Mouse (Mus musculus) brain, adult 2 months (tissue): ENCODE data around the gene Mylpf.
"Not testable (repeated sequence)": the region's sequence is repeated elsewhere in the genome, so short reads cannot be mapped to it uniquely, and the experiment has no call there.

ENCODE experiments used
- DNase-seq: peaks from one replicate; pipeline ENCODE4 v3.0.0; 2011; ENCODE audit warnings: low read depth, low spot score

Mylpf gene

DNA sequence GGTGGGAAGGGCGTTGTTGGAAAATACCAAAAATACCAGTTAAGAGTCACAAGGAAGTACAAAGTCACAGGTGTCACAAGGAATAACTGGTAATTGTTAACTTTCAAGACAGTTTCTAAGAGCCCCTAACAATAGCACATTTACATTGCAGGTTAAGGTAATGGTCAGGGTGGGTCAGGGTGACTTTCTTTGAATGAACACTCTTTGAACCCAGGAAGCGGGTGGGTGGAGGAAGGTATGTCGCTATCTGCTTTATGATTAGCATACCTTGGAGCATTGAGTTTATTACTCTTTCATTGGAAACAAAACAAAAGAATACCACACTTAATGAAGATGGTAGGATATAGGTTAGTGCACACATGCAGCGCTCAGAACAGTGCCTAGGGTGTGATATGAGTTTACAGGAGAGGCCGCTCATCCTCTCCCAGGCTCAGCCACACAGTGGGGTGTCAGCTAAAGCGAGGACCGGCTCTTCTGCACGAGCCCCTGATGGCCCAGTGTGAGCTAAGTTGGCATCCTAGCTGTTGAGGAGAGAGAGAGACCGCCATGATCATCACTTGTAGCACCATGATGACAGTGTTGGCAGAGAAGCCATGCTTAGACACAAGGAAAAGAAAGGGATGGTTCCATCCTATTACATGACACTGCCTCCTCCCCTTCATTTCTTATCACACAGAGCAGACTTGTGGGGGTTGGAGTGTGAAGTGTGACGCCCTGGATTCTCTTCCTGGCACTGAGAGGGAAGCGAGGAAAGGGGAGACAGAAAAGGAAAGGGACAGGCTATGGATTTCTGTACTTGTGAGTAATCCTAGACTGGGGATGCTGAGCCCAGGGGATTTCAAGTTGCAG lies 16.7 kb downstream of the Mylpf start:
- peak; percentile 72 for DNase-seq

- peak; percentile 94 for DNase-seq
These were observed 20.1 kb downstream of the Mylpf start for GRCm38 (mm10) chr7:127228615-127229303.

GRCm38 (mm10) chr7:127231376-127231775 lies 22.7 kb downstream of the Mylpf start:
- DNase-seq: no peak

- DNase-seq: no peak
These were observed 23.3 kb downstream of the Mylpf start for GRCm38 (mm10) chr7:127231826-127232621.

GRCm38 (mm10) chr7:127232622-127233367 lies 24.1 kb downstream of the Mylpf start, which contains the start of the genes Zfp553 and Sept1:
Gene Zfp553 (plus strand): TSS chr7:127233061.
Gene Sept1 (minus strand): TSS chr7:127233130.
- DNase-seq: peak; percentile 94

- DNase-seq: peak; percentile 63
These were observed 24.7 kb downstream of the Mylpf start for GRCm38 (mm10) chr7:127233368-127233749.

GRCm38 (mm10) chr7:127233765-127234164 lies 25.1 kb downstream of the Mylpf start:
- DNase-seq: no peak

DNA sequence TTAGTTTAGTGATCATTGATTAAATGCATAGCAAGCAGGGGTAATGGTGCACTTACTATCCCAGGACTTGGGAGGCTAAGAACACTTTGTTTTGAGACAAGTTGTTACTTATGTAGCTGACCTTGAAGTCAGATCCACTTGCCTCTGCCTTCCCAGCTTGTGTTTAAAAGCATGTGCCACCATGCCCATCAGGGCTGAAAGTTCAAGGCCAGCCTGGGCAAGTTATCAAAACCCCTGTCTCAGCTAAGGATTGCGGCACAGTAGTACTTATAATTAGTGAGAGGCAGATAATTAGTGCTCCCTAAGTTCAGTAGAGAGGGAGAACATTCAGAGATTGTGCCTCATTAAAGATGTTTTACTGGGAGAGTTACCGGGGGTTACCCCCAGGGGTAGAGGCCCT lies 26.1 kb downstream of the Mylpf start:
- DNase-seq: no peak

DNA sequence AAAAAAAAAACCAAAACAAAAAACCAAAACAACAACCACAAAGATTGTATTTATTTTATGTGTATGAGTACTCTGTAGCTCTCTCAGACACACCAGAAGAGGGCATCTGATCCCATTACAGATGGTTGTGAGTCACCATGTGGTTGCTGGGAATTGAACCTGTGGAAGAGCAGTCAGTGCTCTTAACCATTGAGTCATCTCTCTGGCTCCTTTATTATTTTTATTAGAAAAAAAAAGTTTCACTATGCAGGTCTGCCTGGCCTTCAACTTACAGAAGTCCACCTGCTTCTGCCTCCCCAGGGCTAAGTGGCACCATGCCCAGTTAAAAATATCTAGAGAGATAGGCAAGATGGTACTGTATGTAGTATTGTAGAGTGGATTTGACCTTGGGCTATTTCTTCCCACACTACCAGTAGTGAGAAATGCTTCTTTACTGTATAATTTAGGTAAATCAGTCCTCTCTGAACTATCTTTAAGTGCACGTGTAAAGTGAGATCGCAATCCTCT lies 34.7 kb downstream of the Mylpf start:
- no peak for DNase-seq

DNA sequence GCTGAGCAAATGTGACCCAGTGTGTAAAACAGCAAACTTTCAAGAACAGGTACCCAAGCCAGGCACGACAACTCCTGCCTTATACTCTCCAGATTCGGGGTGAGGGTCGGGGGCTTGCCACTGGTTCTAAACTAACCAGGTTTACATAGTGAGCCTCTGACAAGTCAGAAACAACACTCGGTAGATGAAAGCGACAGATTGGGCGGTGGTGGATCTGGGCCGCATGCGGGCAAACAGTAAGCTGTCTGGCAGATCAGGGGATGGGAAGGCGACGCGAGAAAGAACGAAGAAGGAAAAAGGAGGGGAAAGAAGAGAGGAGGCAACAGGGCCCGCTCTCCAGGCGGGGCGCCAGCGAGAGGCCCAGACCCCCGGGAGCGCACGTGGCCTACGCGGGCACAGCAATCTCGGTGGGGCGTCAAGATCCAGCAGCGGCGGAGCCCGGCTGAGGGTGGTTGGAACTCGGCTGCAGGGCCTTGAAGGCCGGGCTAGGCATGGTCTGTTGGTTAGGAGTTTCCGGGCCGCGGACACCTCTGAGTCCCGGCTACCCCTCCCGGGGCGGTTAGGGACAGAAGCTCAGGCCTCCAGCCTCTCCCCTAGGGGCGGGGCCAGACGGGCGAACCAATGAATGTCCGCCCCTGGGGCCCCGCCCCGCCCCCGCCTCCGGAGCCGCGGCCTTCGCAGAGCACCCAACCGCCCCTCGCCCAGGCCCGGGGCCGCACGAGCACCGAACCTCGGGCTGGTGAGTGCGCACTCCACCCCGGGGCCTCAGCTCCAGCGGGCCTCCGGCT lies 35.4 kb downstream of the Mylpf start, which contains the start of gene Zfp771:
TSS of gene Zfp771 (plus strand) at position 405 of the 788 bp plus-strand sequence.
- peak; percentile 97 for DNase-seq

- DNase-seq: peak; percentile 54
These were observed 36.2 kb downstream of the Mylpf start for GRCm38 (mm10) chr7:127244658-127245510.

- not testable (repeated sequence) for DNase-seq
These were observed 41.8 kb downstream of the Mylpf start for GRCm38 (mm10) chr7:127250511-127250910.

GRCm38 (mm10) chr7:127252414-127252813 lies 43.7 kb downstream of the Mylpf start:
- DNase-seq: peak; percentile 59

DNA sequence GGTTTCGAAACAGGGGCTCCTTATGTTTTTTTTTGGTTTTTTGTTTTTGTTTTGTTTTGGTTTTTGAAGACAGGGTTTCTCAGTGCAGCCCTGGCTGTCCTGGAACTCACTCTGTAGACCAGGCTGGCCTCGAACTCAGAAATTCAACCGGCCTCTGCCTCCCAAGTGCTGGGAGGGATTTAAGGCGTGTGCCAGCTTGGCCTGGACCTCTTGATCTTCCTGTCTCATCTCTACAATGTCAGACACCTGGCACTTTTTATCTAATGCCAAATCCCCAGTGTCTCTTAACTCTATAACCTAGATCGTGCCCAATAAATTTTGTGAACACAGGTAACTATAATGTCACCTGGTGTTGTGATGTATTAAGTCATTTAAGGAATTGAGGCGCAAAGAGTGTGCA lies 44.7 kb downstream of the Mylpf start:
- DNase-seq: peak; percentile 37

GRCm38 (mm10) chr7:127253821-127254769 lies 45.4 kb downstream of the Mylpf start:
- peak; percentile 99 for DNase-seq

GRCm38 (mm10) chr7:127255008-127255407 lies 46.3 kb downstream of the Mylpf start:
- no peak for DNase-seq

DNA sequence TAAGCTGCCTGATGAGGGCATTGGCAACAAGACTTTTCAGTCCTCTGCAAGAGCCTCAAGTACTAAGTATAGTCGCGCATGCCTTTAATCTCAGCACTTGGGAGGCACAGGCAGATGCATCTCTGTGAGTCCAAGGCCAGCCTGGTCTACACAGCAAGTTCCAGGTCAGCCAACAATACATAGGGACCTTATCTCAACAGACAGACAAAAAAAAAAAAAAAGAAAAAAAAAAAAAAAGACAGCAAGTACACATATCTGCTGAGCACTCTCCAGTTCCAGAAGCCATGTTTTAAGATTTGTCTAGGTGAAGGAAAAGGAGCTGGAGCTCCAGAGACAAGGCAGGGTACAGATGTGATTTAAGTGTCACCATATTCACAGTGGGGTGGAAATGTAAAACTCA lies 47.3 kb downstream of the Mylpf start:
- DNase-seq: no peak

DNA sequence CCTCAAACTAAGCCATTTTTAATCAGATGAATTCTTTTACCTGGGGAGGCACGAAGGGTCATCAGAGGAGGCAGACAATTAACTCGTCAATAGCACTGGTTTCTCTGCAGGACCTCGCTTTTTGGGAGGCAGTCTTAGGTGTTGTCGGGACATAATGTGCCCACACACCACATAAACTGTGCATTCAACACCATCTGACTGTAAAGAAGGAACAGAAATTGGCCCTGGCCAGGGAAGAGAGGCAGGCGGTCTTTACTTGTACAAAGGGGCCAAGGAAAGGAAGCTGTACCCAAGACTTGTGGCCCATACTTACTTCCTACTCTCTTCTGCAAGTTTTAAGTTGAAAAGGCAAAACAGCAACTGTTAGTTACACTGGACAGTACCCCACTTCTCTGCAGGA lies 47.8 kb downstream of the Mylpf start:
- no peak for DNase-seq
